Mouse (Mus musculus) limb, embryonic 14.5 days (tissue): ENCODE results near the gene 1110065P20Rik. TPM values are rescaled to one million over a fixed set of nuclear protein-coding genes. Genes with fewer than 3 reads are reported as not detected.
A peak's percentile ranks its signal among the peaks of the same experiment; 100 is the strongest.

Source experiments
- ATAC-seq: fragments of 200-750 bp; cut with Nextera tagmentation; 2 replicates; pipeline ENCODE4 v1.8.0; 2017; ENCODE audit warnings: low read depth, moderate number of reproducible peaks, moderate TSS enrichment; ENCODE audit not compliant: low FRiP score
- DNase-seq: peaks from one replicate; pipeline ENCODE4 v3.0.0-alpha.2; 2015; ENCODE audit warnings: low spot score
- H3K27ac ChIP-seq: fragments of 300-500 bp; sonication (generic); replicated peaks from 2 replicates; pipeline ENCODE4 v1.5.1; 2014; ENCODE audit warnings: low read depth, mild to moderate bottlenecking, low read length, moderate library complexity, mixed read lengths
- H3K27me3 ChIP-seq: fragments of 300-500 bp; sonication (generic); 2 replicates; pipeline ENCODE4 v1.6.1; 2014; ENCODE audit warnings: low read length, mixed read lengths; ENCODE audit not compliant: control insufficient read depth, insufficient read depth
- H3K36me3 ChIP-seq: fragments of 300-500 bp; sonication (generic); 2 replicates; pipeline ENCODE4 v1.6.1; 2014; ENCODE audit warnings: mild to moderate bottlenecking, low read length, moderate library complexity, mixed read lengths; ENCODE audit not compliant: control insufficient read depth, insufficient read depth
- H3K4me1 ChIP-seq: fragments of 300-500 bp; sonication (generic); 2 replicates; pipeline ENCODE4 v1.6.1; 2014; ENCODE audit warnings: antibody characterized with exemption, low read length, mixed read lengths; ENCODE audit not compliant: control insufficient read depth, insufficient read depth
- H3K4me2 ChIP-seq: fragments of 300-500 bp; sonication (generic); replicated peaks from 2 replicates; pipeline ENCODE4 v1.6.1; 2014; ENCODE audit warnings: low read depth, mild to moderate bottlenecking, low read length, moderate library complexity; ENCODE audit not compliant: severe bottlenecking
- H3K4me3 ChIP-seq: fragments of 300-500 bp; sonication (generic); replicated peaks from 2 replicates; pipeline ENCODE4 v1.5.1; 2014; ENCODE audit warnings: low read length
- H3K9ac ChIP-seq: fragments of 300-500 bp; sonication (generic); 2 replicates; pipeline ENCODE4 v1.6.1; 2014; ENCODE audit warnings: mild to moderate bottlenecking, low read depth, low read length, moderate library complexity; ENCODE audit not compliant: severe bottlenecking
- H3K9me3 ChIP-seq: fragments of 300-500 bp; sonication (generic); 2 replicates; pipeline ENCODE4 v1.6.1; 2016; ENCODE audit warnings: low read length; ENCODE audit not compliant: control insufficient read depth
- POLR2A ChIP-seq: fragments of 200-500 bp; IDR thresholded peaks from 2 replicates; pipeline ENCODE4 v1.8.0; 2012; ENCODE audit warnings: inconsistent platforms, mild to moderate bottlenecking, moderate library complexity, borderline replicate concordance; ENCODE audit not compliant: insufficient read depth, insufficient read length; ENCODE audit errors: extremely low read depth
- WGBS: fragments of 180-500 bp; shearing (Covaris S2); extraction: QIAGEN DNeasy Blood & Tissue Kit; methylation state at CpG from one replicate; pipeline ENCODE4 v1.1.7; 2014; 5-methylcytosine and 5-hydroxymethylcytosine counted together
- polyA plus RNA-seq, 2 experiments: library from polyadenylated mRNA; depleted of rRNA in 1 of 2; stranded (reverse) in 1 of 2; unstranded in 1 of 2; fragments of >200 nt; fragmentation: Nextera tagmentation in 1 of 2; extraction: Ambion mirVana in 1 of 2; gene quantifications; 2 replicates each; pipeline versions ENCODE4 v1.2.1 to v1.2.3; 2012 to 2014

1110065P20Rik gene
- polyA plus RNA-seq, 2 experiments = 63.4 to 67.5 TPM

DNA sequence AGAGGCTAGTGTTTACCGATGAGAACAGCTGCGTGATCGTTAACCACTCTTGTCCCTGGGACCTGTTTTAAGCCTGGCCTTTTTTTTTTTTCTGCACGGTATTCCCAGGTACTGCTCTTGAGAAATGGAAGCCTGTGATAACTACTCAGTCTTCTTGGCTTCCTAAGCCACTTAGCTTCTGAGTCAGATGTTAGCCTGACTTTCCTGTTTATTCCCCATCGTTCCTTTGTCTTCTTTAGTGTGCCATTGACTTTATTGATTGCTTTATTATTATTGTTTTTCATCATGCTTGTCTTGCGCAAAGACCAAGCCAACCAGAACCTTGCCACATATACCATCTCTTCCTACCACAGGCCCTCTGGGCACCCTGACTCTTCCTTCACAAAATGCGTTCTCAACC is 40.9 kb downstream of the 1110065P20Rik start:
- Histone ChIP-seq H3K9ac (no peak overlapping the region), H3K4me1 (no peaks in the 10 kb centered on the region), H3K27ac (no peak overlapping the region), H3K4me3 (no peak overlapping the region), H3K9me3 (no peaks in the 10 kb centered on the region), H3K36me3 (peaks cover 38% of the 10 kb centered on the region), H3K27me3 (no peaks in the 10 kb centered on the region), H3K4me2 (no peak overlapping the region)
- WGBS = 88% methylated on average over 7 of the region's 7 CpGs
- DNase-seq (no peak), ATAC-seq (no peak)
- TF ChIP-seq POLR2A = no peak

DNA sequence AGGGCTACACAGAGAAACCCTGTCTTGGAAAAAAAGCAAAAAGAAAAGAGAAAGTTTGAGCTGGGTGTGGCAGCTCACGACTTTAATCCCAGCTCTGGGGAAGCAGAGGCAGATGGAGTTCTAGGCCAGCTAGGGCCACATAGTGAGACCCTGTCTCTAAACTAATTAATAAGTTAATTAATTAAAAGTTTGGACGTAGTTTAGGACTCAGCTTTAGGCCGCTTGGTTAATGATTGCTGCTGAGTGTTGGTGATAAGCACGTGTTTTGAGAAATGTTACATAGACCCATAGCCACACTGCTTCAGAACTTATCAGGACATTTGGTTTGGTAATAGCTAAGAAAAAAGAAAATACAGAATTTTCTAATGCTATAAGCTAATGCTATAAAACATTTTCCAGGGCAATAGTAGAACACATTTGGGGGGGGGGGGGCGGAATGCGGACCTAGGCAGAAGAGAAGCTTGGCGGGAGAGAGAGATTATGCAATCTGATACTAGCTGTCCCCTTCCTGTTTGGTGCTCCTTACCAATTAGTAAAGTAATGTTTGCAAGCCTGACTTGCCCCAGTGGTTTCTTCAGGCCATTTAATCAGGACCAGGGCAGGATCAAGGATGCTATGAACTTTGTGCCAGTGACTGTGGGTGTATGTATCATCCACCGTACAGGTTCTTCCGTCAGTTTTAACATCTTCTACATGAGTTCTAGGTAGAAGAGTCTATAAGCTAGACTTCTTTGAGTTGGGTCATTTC is 41.7 kb downstream of the 1110065P20Rik start:
- no peak overlapping the region for H3K9ac ChIP-seq
- no peak for ATAC-seq

DNA sequence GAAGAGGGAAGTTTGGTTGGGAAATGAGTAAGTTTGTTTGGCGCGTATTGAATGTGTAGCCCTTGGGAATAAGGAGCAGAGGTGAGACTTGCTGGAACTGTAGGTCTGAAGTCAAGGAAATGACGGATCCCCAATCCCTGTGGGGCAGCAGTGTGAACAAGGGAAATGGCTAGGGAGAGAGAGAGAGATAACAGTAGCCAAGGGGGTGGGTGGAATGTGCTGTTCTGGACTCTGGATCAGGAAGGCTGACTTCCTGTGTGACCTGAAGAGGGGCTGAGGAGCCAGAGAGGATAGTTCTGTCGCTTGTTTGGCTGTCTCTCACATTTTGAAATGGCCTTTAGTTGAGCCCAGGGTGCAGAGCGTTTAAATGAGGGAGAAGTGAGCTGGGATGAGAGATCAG is 42.5 kb downstream of the 1110065P20Rik start:
- Histone ChIP-seq H3K9me3 (no peaks in the 10 kb centered on the region), H3K4me1 (no peaks in the 10 kb centered on the region; the same call in 1 of the 2 replicates), H3K36me3 (peaks cover 42% of the 10 kb centered on the region), H3K27ac (no peak overlapping the region), H3K27me3 (no peaks in the 10 kb centered on the region), H3K4me2 (no peak overlapping the region), H3K9ac (no peak overlapping the region), H3K4me3 (no peak overlapping the region)
- ATAC-seq (no peak), DNase-seq (no peak)
- TF ChIP-seq POLR2A = no peak
- WGBS = 80% methylated on average over 5 of the region's 5 CpGs

More for the DNA sequence above, 41.7 kb downstream of the 1110065P20Rik start:
- no peak for DNase-seq
- no peaks in the 10 kb centered on the region for H3K27me3 ChIP-seq
- no peak overlapping the region for H3K4me3 ChIP-seq
- WGBS = 92% methylated on average over 9 of the region's 9 CpGs
- H3K4me1 ChIP-seq = no peaks in the 10 kb centered on the region
- no peak for TF ChIP-seq POLR2A
- H3K27ac ChIP-seq = no peak overlapping the region
- H3K4me2 ChIP-seq = no peak overlapping the region
- H3K9me3 ChIP-seq = no peaks in the 10 kb centered on the region
- peaks cover 42% of the 10 kb centered on the region for H3K36me3 ChIP-seq

DNA sequence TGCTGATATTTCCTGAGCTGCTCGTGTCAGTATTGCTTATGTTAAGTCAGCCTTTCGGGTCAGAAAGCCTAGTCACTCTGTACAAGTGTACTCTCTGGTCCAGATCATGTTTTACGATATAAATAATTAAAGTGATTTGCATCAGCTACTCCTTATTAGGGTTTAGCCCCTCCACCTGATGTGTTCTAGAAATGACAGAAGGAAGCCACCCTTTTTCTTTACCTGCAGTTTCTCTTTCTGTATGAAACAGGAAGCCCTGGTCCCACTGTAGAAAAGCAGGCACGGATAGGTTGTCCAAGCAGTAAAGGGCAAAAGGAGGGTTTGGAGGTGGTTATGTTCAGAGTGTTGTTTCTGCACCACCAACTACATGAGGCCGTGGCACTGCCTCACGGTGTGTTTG is 47.6 kb downstream of the 1110065P20Rik start:
- WGBS = 77% methylated on average over 6 of the region's 6 CpGs
- Histone ChIP-seq H3K9ac (0 out of 2 replicates have a peak overlapping the region, but pooled peaks have one; percentile 89), H3K4me1 (peaks cover 6% of the 10 kb centered on the region), H3K4me2 (peak overlapping the region; percentile 84), H3K27me3 (no peaks in the 10 kb centered on the region), H3K27ac (no peak overlapping the region), H3K4me3 (peak overlapping the region; percentile 81), H3K9me3 (no peaks in the 10 kb centered on the region), H3K36me3 (peaks cover 49% of the 10 kb centered on the region)
- TF ChIP-seq POLR2A = no peak
- DNase-seq (no peak), ATAC-seq (no peak)

DNA sequence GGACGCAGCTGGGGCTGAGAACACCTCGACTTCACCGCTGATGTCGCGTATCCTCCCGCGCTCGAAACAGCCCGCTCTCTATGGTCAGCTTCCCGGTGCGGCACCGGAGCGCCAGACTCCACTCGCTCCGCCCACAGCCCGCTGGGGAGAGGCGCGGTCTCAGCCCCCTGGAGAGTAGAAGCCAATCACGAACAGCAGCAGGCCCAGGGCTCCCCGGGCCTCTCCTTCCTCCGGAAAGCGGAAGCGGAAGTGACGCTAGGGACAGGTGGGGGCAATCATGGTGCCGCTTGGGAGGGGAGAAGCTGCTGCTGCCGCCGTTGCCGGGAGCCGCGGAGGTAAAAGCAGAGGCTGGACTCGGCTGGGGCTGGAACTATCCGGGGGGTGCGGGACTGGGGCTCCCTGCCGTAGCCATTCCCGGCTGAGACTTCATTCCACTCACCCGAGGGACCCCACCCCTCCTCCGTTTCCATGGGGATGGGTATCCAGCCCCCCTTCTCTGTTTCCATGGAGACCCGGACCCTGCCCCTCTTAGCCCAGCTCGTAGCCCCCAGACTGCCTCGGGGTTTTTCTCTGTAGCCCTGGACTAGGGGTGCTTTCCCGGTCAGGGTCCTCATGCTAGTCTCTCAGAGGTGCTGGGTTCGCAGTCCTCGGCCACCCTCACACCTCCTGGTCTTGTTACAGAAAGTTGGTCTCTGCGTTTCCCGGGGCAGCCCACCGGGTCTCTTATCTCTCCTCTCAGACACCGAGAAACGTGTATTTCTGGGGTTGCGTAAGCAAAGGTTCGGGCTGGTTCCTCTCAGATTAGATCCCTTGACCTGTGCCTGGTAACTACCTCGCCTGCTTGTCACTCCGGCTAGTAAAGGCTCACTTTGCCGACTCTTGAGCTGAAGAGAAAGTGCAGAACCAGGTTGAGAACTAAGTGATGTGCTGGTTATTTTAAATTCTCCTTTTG is 48.4 kb downstream of the 1110065P20Rik start:
- Histone ChIP-seq H3K4me1 (peaks cover 6% of the 10 kb centered on the region), H3K9ac (peak overlapping the region; percentile 89), H3K36me3 (peaks cover 58% of the 10 kb centered on the region), H3K9me3 (no peaks in the 10 kb centered on the region), H3K4me3 (peak overlapping the region; percentile 81), H3K27ac (peak overlapping the region; percentile 96), H3K27me3 (no peaks in the 10 kb centered on the region), H3K4me2 (peak overlapping the region; percentile 84)
- DNase-seq (peak; percentile 95), ATAC-seq (peak; percentile 100)
- peak; percentile 71; the same call in 1 of the 2 replicates for TF ChIP-seq POLR2A
- 2% methylated on average over 45 of the region's 53 CpGs for WGBS
